Mouse (Mus musculus) megakaryocyte, embryonic 14.5 days (primary cell): Measurements from ENCODE around the gene Lbhd1.

Experiments
- FLI1 ChIP-seq: IDR thresholded peaks from 2 replicates; pipeline ENCODE4 v1.6.1; 2012; ENCODE audit warnings: low read length, inconsistent platforms, mixed read lengths
- GATA1 ChIP-seq: IDR thresholded peaks from 3 replicates; pipeline ENCODE4 v1.6.1; 2012; ENCODE audit warnings: mixed read lengths, low read length, inconsistent platforms, borderline replicate concordance

- TF ChIP-seq GATA1 (no peak), FLI1 (no peak)
Observed at GRCm38 (mm10) chr19:8841012-8841411, 42.5 kb upstream of the Lbhd1 start.
